Mouse (Mus musculus): ENCODE results near the gene Cpa3. TPM values are rescaled to one million over a fixed set of nuclear protein-coding genes. Genes with fewer than 3 reads are reported as not detected.

Cpa3 gene
- total RNA-seq, 2 experiments from 2014 or later, result 1.4 TPM

Small RNAs within 50 kb of the gene (microRNA-seq; reads per million reads assigned to microRNA genes)
- gene Mir7007, result 1.9 reads per million

Other genes starting within 250 kb of the Cpa3 start
- gene Hps3, start 206.9 kb downstream of the Cpa3 start, total RNA-seq (2021), result 1 to 10 TPM; 7.3 to 8.2 TPM
- gene Hltf, start 184.4 kb downstream of the Cpa3 start, total RNA-seq (2021), result 10 to 100 TPM; 10.9 to 14.0 TPM
- 100 to 1,000 TPM; 145 to 158 TPM for gene Gyg, start 86.9 kb downstream of the Cpa3 start, total RNA-seq (2021)
- gene Cpb1, start 33.6 kb upstream of the Cpa3 start, total RNA-seq (2021), result not detected
- gene Agtr1b, start 125.0 kb upstream of the Cpa3 start, total RNA-seq (2021), result not detected